Mouse (Mus musculus) myocyte (in vitro differentiated cells): Measurements from ENCODE around the gene Hmcn2. TPM values are rescaled to one million over a fixed set of nuclear protein-coding genes. Genes with fewer than 3 reads are reported as not detected.

Experiments
- H3K27me3 ChIP-seq: one replicate; pipeline ENCODE4 v1.6.1; 2011; ENCODE audit not compliant: control insufficient read depth, insufficient read depth, insufficient read length
- H3K36me3 ChIP-seq: one replicate; pipeline ENCODE4 v1.6.1; 2011; ENCODE audit not compliant: control insufficient read depth, insufficient read depth
- H3K4me2 ChIP-seq: one replicate; pipeline ENCODE4 v1.6.1; 2011; ENCODE audit warnings: low read depth, control low read depth
- H3K4me3 ChIP-seq: one replicate; pipeline ENCODE4 v1.5.1; 2011; ENCODE audit warnings: mild to moderate bottlenecking, control low read depth, moderate library complexity
- H3K79me2 ChIP-seq: one replicate; pipeline ENCODE4 v1.6.1; 2011; ENCODE audit not compliant: control insufficient read depth, insufficient read depth
- H3ac ChIP-seq: one replicate; pipeline ENCODE4 v1.6.1; 2011; ENCODE audit not compliant: control insufficient read depth, insufficient read length
- CEBPB ChIP-seq: IDR thresholded peaks from 2 replicates; pipeline ENCODE4 v1.6.1; 2011; ENCODE audit warnings: mild to moderate bottlenecking, moderate library complexity; ENCODE audit not compliant: poor library complexity, insufficient read depth, severe bottlenecking
- E2F4 ChIP-seq: IDR thresholded peaks from one replicate; pipeline ENCODE4 v1.6.1; 2011; ENCODE audit warnings: mild to moderate bottlenecking, control low read depth, moderate library complexity; ENCODE audit not compliant: insufficient read depth
- MAX ChIP-seq: IDR thresholded peaks from one replicate; pipeline ENCODE4 v1.6.1; 2011; ENCODE audit warnings: low read depth, mild to moderate bottlenecking, control low read depth
- MYOD1 ChIP-seq, 3 experiments: IDR thresholded peaks; one replicate each; pipeline ENCODE4 v1.6.1; 2011; ENCODE audit warnings: control low read depth in 2 of 3, low read depth in 2 of 3, mild to moderate bottlenecking in 2 of 3, moderate library complexity in 1 of 3; ENCODE audit not compliant: insufficient read length in 2 of 3, control insufficient read depth in 1 of 3
- MYOG ChIP-seq, 3 experiments: IDR thresholded peaks; one replicate each; pipeline ENCODE4 v1.6.1; 2011; ENCODE audit warnings: control low read depth in 2 of 3, low read depth in 2 of 3, mild to moderate bottlenecking in 2 of 3; ENCODE audit not compliant: insufficient read length in 2 of 3, control insufficient read depth in 1 of 3, insufficient read depth in 1 of 3
- POLR2A ChIP-seq: IDR thresholded peaks from one replicate; pipeline ENCODE4 v1.6.1; 2011; ENCODE audit warnings: low read depth, mild to moderate bottlenecking, control low read depth, moderate library complexity; ENCODE audit not compliant: insufficient read length
- POLR2AphosphoS2 ChIP-seq: IDR thresholded peaks from one replicate; pipeline ENCODE4 v1.6.1; 2011; ENCODE audit warnings: low read depth, control low read depth; ENCODE audit not compliant: insufficient read length
- REST ChIP-seq: IDR thresholded peaks from one replicate; pipeline ENCODE4 v1.6.1; 2011; ENCODE audit warnings: mild to moderate bottlenecking, control low read depth, moderate library complexity; ENCODE audit not compliant: insufficient read depth, insufficient read length
- SRF ChIP-seq: IDR thresholded peaks from one replicate; pipeline ENCODE4 v1.6.1; 2011; ENCODE audit warnings: low read depth; ENCODE audit not compliant: control insufficient read depth, insufficient read length
- TCF12 ChIP-seq: IDR thresholded peaks from one replicate; pipeline ENCODE4 v1.6.1; 2011; ENCODE audit warnings: mild to moderate bottlenecking, control low read depth; ENCODE audit not compliant: poor library complexity, insufficient read depth, severe bottlenecking
- TCF3 ChIP-seq: IDR thresholded peaks from one replicate; pipeline ENCODE4 v1.6.1; 2011; ENCODE audit warnings: low read depth, control low read depth; ENCODE audit not compliant: insufficient read length
- USF1 ChIP-seq: IDR thresholded peaks from one replicate; pipeline ENCODE4 v1.6.1; 2011; ENCODE audit warnings: low read depth, mild to moderate bottlenecking, control low read depth, moderate library complexity
- polyA plus RNA-seq: library from polyadenylated mRNA; unstranded; fragments of >200 nt; fragmentation: generic; extraction: Trizol; gene quantifications from one replicate; pipeline ENCODE4 v1.2.1, GENCODE M21; 2012; ENCODE audit warnings: missing spikeins

Hmcn2 gene
- polyA plus RNA-seq, 1 experiment = 2.6 TPM

DNA sequence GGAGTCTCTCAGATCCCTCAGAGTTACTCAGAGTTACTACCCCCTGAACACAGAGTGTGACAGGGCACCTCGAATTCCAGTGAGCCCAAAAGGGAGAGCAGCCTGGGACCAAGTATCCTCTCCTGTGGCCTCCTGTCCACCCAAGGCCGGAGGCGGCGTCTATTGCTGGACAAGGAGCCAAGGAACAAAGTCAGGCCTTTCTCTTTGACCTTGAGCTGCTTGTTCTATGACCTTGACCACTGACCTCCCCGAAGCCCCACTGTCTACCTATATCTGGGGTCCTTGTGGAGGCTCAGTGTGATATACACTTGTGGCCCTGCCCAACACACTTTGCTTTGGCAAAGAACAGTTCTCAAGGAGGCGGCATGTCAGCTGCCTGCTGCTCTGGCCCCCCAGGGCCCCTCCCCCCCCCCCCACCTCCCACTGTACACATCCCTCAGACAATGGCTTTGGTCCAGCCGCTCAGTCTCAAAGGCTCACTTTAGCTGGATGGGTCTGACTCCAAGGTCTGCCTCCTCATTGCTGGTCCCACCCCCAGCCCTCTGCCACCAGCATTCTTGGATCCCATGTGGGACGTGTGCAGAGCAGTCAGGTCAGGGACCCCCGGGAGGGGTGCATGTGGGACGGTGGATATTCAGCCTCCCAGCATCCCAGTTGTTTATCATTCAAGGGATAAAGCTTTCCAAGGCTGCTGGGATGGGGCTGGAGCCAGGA lies 162.0 kb downstream of the Hmcn2 start:
- H3K4me3 ChIP-seq = no peak overlapping the region
- no peak overlapping the region for H3ac ChIP-seq
- no peaks in the 10 kb centered on the region for H3K27me3 ChIP-seq
- H3K79me2 ChIP-seq = no peaks in the 10 kb centered on the region
- no peaks in the 10 kb centered on the region for H3K36me3 ChIP-seq
- H3K4me2 ChIP-seq = no peak overlapping the region
- TF ChIP-seq MAX (no peak), TCF12 (no peak), CEBPB (no peak), TCF3 (no peak), E2F4 (no peak), SRF (no peak), POLR2AphosphoS2 (no peak)

DNA sequence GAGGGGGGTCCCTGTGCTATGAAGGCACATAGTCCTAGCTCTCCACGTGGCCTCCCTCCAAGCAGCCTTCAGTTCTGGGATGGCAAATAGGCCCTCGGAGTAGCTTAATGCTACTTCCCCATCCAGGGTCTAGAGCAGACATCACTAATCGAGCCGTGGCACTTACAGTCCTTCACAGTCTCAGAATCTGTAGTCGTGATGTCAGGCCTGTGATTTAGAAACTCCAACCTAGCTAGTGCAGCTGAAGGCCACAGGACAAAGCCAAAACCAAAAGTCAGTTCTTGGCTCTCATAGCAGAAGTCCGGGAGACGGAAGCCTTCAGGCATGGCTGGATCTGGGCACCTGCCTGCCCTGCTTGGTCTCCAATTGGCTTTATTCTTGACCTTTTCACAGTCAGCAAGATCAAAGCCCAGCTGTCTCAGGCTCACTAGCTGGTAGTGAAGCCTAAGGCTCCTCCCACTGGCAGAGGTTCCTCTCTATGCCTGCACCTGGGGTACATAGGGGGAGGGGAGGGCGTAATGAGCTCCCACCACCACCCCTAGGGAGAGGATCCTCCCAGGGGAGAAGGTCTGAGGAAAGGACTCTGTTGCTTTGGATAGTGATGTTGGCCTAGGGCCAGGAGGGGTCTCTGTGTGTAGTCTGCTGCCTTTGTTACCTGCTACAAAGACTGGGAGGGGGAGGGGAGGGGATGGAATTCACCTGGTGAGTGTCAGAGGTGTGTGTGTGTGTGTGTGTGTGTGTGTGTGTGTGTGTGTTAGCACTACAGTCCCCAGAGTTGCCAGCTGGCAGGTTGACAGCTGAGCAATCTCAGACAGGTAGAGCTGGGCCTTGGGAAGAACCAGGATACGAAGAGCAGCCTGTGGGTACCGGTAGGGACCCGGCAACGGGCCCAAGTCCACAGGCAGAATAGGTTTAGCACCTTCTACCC lies 163.3 kb downstream of the Hmcn2 start:
- Histone ChIP-seq H3K4me3 (no peak overlapping the region), H3K4me2 (no peak overlapping the region), H3ac (no peak overlapping the region), H3K27me3 (no peaks in the 10 kb centered on the region), H3K79me2 (no peaks in the 10 kb centered on the region), H3K36me3 (no peaks in the 10 kb centered on the region)
- TF ChIP-seq REST (no peak), POLR2AphosphoS2 (no peak), MYOD1 (IDR thresholded peaks at IDR 0.05; ENCODE audit: control insufficient read depth in 1 of 3, insufficient read length in 2 of 3, low read depth in 2 of 3) (no peak), MAX (no peak), POLR2A (no peak), USF1 (no peak), E2F4 (no peak), TCF12 (no peak), MYOG (IDR thresholded peaks at IDR 0.05; ENCODE audit: control insufficient read depth in 1 of 3, insufficient read depth in 1 of 3, insufficient read length in 2 of 3, low read depth in 2 of 3) (no peak), TCF3 (no peak), CEBPB (no peak), SRF (no peak)

DNA sequence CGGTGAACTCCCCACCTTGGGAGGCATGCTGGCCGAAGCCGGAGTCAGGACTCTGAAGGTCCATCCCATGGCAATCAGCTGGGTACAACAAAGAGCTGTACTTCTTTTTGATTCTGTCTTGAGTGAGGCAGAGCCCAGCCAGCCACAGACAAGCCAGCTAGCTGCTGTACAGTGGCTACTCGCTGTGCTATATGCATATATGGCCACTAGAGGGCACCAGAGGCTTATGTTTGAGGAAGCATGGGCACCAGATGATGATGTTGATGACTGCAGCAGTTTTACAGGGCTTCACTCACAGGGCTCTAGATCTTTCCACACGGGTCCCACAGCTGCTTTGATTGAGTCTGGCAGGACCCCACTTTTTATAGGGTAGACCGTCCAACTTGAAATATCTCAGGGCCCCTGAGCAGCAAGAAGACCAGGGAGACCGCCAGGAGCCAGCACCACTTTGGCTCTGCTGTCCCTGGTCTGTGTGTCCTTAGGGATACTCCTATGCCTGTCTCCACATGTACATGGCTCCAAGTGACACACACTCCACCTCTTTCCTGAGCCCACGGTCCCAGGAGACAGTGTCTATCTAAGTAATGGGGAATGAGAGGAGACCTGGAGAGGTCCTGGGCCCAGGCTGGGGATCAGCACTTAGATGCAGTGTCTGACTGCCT lies 168.8 kb downstream of the Hmcn2 start:
- Histone ChIP-seq H3K4me3 (no peak overlapping the region), H3ac (no peak overlapping the region), H3K79me2 (no peaks in the 10 kb centered on the region), H3K36me3 (peaks cover 8% of the 10 kb centered on the region), H3K4me2 (no peak overlapping the region), H3K27me3 (no peaks in the 10 kb centered on the region)
- TF ChIP-seq MAX = no peak
- TF ChIP-seq MYOG (IDR thresholded peaks at IDR 0.05; ENCODE audit: control insufficient read depth in 1 of 3, insufficient read depth in 1 of 3, insufficient read length in 2 of 3, low read depth in 2 of 3) = no peak
- TF ChIP-seq USF1 = no peak
- no peak for TF ChIP-seq CEBPB
- TF ChIP-seq TCF12 = no peak
- TF ChIP-seq E2F4 = no peak
- TF ChIP-seq REST = no peak
- TF ChIP-seq TCF3 = no peak
- no peak for TF ChIP-seq POLR2AphosphoS2
- no peak for TF ChIP-seq POLR2A

- Histone ChIP-seq H3K4me2 (no peak overlapping the region), H3K27me3 (no peaks in the 10 kb centered on the region), H3K4me3 (no peak overlapping the region), H3K36me3 (peaks cover 8% of the 10 kb centered on the region), H3ac (no peak overlapping the region), H3K79me2 (no peaks in the 10 kb centered on the region)
- TF ChIP-seq POLR2A (no peak), MYOG (IDR thresholded peaks at IDR 0.05; ENCODE audit: control insufficient read depth in 1 of 3, insufficient read depth in 1 of 3, insufficient read length in 2 of 3, low read depth in 2 of 3) (no peak), SRF (no peak), CEBPB (no peak), POLR2AphosphoS2 (no peak), E2F4 (no peak), MAX (no peak), TCF3 (no peak), USF1 (no peak), REST (no peak), TCF12 (no peak), MYOD1 (IDR thresholded peaks at IDR 0.05; ENCODE audit: control insufficient read depth in 1 of 3, insufficient read length in 2 of 3, low read depth in 2 of 3) (no peak)
Observed at GRCm38 (mm10) chr2:31484187-31484586, 170.0 kb downstream of the Hmcn2 start.
